Mouse (Mus musculus) heart, embryonic 16.5 days (tissue): Measurements from ENCODE around the gene Bcl2a1b. TPM values are rescaled to one million over a fixed set of nuclear protein-coding genes. Genes with fewer than 3 reads are reported as not detected.
"Not testable (repeated sequence)": the region's sequence is repeated elsewhere in the genome, so short reads cannot be mapped to it uniquely, and the experiment has no call there.

ENCODE experiments used
- ATAC-seq: fragments of 200-750 bp; cut with Nextera tagmentation; replicated peaks from 2 replicates; pipeline ENCODE4 v1.8.0; 2017; ENCODE audit warnings: moderate number of reproducible peaks; ENCODE audit not compliant: insufficient read depth, low FRiP score; ENCODE audit errors: extremely low read depth
- H3K27ac ChIP-seq: fragments of 300-500 bp; sonication (generic); 2 replicates; pipeline ENCODE4 v1.5.1; 2014; ENCODE audit warnings: mild to moderate bottlenecking, low read length, control low read depth, moderate library complexity
- H3K27me3 ChIP-seq: fragments of 300-500 bp; sonication (generic); 2 replicates; pipeline ENCODE4 v1.6.1; 2014; ENCODE audit warnings: low read length, mixed read lengths; ENCODE audit not compliant: control insufficient read depth, insufficient read depth
- H3K36me3 ChIP-seq: fragments of 300-500 bp; sonication (generic); 2 replicates; pipeline ENCODE4 v1.6.1; 2014; ENCODE audit not compliant: control insufficient read depth, insufficient read depth
- H3K4me1 ChIP-seq: fragments of 300-500 bp; sonication (generic); 2 replicates; pipeline ENCODE4 v1.6.1; 2014; ENCODE audit warnings: low read length, mixed read lengths; ENCODE audit not compliant: control insufficient read depth, insufficient read depth
- H3K4me2 ChIP-seq: fragments of 300-500 bp; sonication (generic); 2 replicates; pipeline ENCODE4 v1.6.1; 2014; ENCODE audit warnings: low read depth, mild to moderate bottlenecking, control low read depth, low read length
- H3K4me3 ChIP-seq: fragments of 300-500 bp; sonication (generic); 2 replicates; pipeline ENCODE4 v1.5.1; 2014; ENCODE audit warnings: mild to moderate bottlenecking, control low read depth, low read length
- H3K9ac ChIP-seq: fragments of 300-500 bp; sonication (generic); 2 replicates; pipeline ENCODE4 v1.6.1; 2014; ENCODE audit warnings: low read length, control low read depth
- H3K9me3 ChIP-seq: fragments of 300-500 bp; sonication (generic); replicated peaks from 2 replicates; pipeline ENCODE4 v1.6.1; 2016; ENCODE audit warnings: low read length; ENCODE audit not compliant: control insufficient read depth
- WGBS: fragments of 180-500 bp; shearing (Covaris S2); extraction: QIAGEN DNeasy Blood & Tissue Kit; methylation state at CpG from one replicate; pipeline ENCODE4 v1.1.7; 2014; 5-methylcytosine and 5-hydroxymethylcytosine counted together
- polyA plus RNA-seq: library from polyadenylated mRNA; unstranded; fragments of >200 nt; fragmentation: Nextera tagmentation; extraction: Ambion mirVana; gene quantifications from 2 replicates; pipeline ENCODE4 v1.2.1, GENCODE M21; 2015

Bcl2a1b gene
- 2.3 and 4.6 TPM in 2 replicates for polyA plus RNA-seq

GRCm38 (mm10) chr9:89198969-89199416, at the start of gene Bcl2a1b, which contains the start of gene Gm29094:
Gene Bcl2a1b, plus strand, starts transcription at chr9:89199209.
Gene Gm29094, plus strand, starts transcription at chr9:89199379.
- H3K9me3 ChIP-seq, H3K36me3 ChIP-seq, H3K27ac ChIP-seq, H3K27me3 ChIP-seq, ATAC-seq, H3K4me3 ChIP-seq, H3K4me1 ChIP-seq, H3K4me2 ChIP-seq, H3K9ac ChIP-seq: not testable (repeated sequence)
- 63% methylated on average over 5 of the region's 5 CpGs for WGBS

- not testable (repeated sequence) for H3K4me1 ChIP-seq, H3K9ac ChIP-seq, H3K36me3 ChIP-seq, H3K4me3 ChIP-seq, H3K9me3 ChIP-seq, H3K27ac ChIP-seq, H3K27me3 ChIP-seq, ATAC-seq, H3K4me2 ChIP-seq
These were observed 26.5 kb upstream of the Bcl2a1b start for GRCm38 (mm10) chr9:89172539-89172938.

- H3K27me3 ChIP-seq, H3K27ac ChIP-seq, H3K4me2 ChIP-seq, H3K36me3 ChIP-seq, H3K4me3 ChIP-seq, ATAC-seq, H3K4me1 ChIP-seq, H3K9me3 ChIP-seq, H3K9ac ChIP-seq: not testable (repeated sequence)
- WGBS = 37% methylated on average over 2 of the region's 3 CpGs
These were observed 20.2 kb upstream of the Bcl2a1b start for GRCm38 (mm10) chr9:89178833-89179232.

GRCm38 (mm10) chr9:89179469-89179868, 19.5 kb upstream of the Bcl2a1b start:
- not testable (repeated sequence) for ATAC-seq, H3K27me3 ChIP-seq, H3K4me2 ChIP-seq, H3K27ac ChIP-seq, H3K36me3 ChIP-seq, H3K9ac ChIP-seq, H3K9me3 ChIP-seq, H3K4me3 ChIP-seq, H3K4me1 ChIP-seq
- WGBS = 80% methylated on average over 2 of the region's 4 CpGs

- H3K9ac ChIP-seq, ATAC-seq, H3K4me2 ChIP-seq, H3K4me1 ChIP-seq, H3K36me3 ChIP-seq, H3K9me3 ChIP-seq, H3K27ac ChIP-seq, H3K4me3 ChIP-seq, H3K27me3 ChIP-seq: not testable (repeated sequence)
- 69% methylated on average over 15 of the region's 15 CpGs for WGBS
These were observed 12.0 kb upstream of the Bcl2a1b start for GRCm38 (mm10) chr9:89187006-89187405.

- not testable (repeated sequence) for ATAC-seq, H3K4me2 ChIP-seq, H3K27me3 ChIP-seq, H3K27ac ChIP-seq, H3K9ac ChIP-seq, H3K9me3 ChIP-seq, H3K4me1 ChIP-seq, H3K36me3 ChIP-seq, H3K4me3 ChIP-seq
These were observed 3.5 kb upstream of the Bcl2a1b start for GRCm38 (mm10) chr9:89195483-89195882.

- H3K4me2 ChIP-seq, ATAC-seq, H3K27ac ChIP-seq, H3K4me3 ChIP-seq, H3K9ac ChIP-seq, H3K4me1 ChIP-seq, H3K27me3 ChIP-seq, H3K36me3 ChIP-seq, H3K9me3 ChIP-seq: not testable (repeated sequence)
- WGBS = no CpG with 5 or more reads among the region's 1 CpGs
These were observed 1.5 kb upstream of the Bcl2a1b start for GRCm38 (mm10) chr9:89197509-89197908.

GRCm38 (mm10) chr9:89198349-89198748, 660 bp upstream of the Bcl2a1b start:
- WGBS = 77% methylated on average over 3 of the region's 3 CpGs

GRCm38 (mm10) chr9:89202256-89202655, 3.2 kb downstream of the Bcl2a1b start:
- H3K4me2 ChIP-seq, H3K27me3 ChIP-seq, H3K36me3 ChIP-seq, H3K27ac ChIP-seq, H3K9me3 ChIP-seq, H3K4me1 ChIP-seq, ATAC-seq, H3K9ac ChIP-seq, H3K4me3 ChIP-seq: not testable (repeated sequence)

More at GRCm38 (mm10) chr9:89198349-89198748, 660 bp upstream of the Bcl2a1b start:
- not testable (repeated sequence) for H3K4me3 ChIP-seq, H3K27me3 ChIP-seq, H3K4me2 ChIP-seq, ATAC-seq, H3K36me3 ChIP-seq, H3K9ac ChIP-seq, H3K9me3 ChIP-seq, H3K4me1 ChIP-seq, H3K27ac ChIP-seq

- not testable (repeated sequence) for ATAC-seq, H3K4me1 ChIP-seq
- 47% methylated on average over 1 of the region's 1 CpGs for WGBS
These were observed 9.9 kb downstream of the Bcl2a1b start for GRCm38 (mm10) chr9:89208939-89209338.

More at GRCm38 (mm10) chr9:89208939-89209338, 9.9 kb downstream of the Bcl2a1b start:
- H3K4me2 ChIP-seq, H3K9me3 ChIP-seq, H3K27ac ChIP-seq, H3K9ac ChIP-seq, H3K27me3 ChIP-seq, H3K4me3 ChIP-seq, H3K36me3 ChIP-seq: not testable (repeated sequence)
